Mouse (Mus musculus) midbrain, embryonic 16.5 days (tissue): ENCODE results near the gene Hes2. TPM values are rescaled to one million over a fixed set of nuclear protein-coding genes. Genes with fewer than 3 reads are reported as not detected.

Experiments
- ATAC-seq: fragments of 200-750 bp; cut with Nextera tagmentation; 2 replicates; pipeline ENCODE4 v1.8.0; 2017; ENCODE audit warnings: moderate TSS enrichment
- H3K27ac ChIP-seq: fragments of 300-500 bp; sonication (generic); 2 replicates; pipeline ENCODE4 v1.5.1; 2014; ENCODE audit warnings: mild to moderate bottlenecking, low read length, mixed read lengths
- H3K27me3 ChIP-seq: fragments of 300-500 bp; sonication (generic); 2 replicates; pipeline ENCODE4 v1.6.1; 2014; ENCODE audit warnings: low read depth, low read length, mixed read lengths; ENCODE audit not compliant: control insufficient read depth, insufficient read depth
- H3K36me3 ChIP-seq: fragments of 300-500 bp; sonication (generic); 2 replicates; pipeline ENCODE4 v1.6.1; 2014; ENCODE audit warnings: mild to moderate bottlenecking, low read length, moderate library complexity, mixed read lengths; ENCODE audit not compliant: control insufficient read depth, insufficient read depth
- H3K4me1 ChIP-seq: fragments of 300-500 bp; sonication (generic); 2 replicates; pipeline ENCODE4 v1.6.1; 2014; ENCODE audit warnings: mild to moderate bottlenecking, low read length, mixed read lengths; ENCODE audit not compliant: control insufficient read depth, insufficient read depth
- H3K4me2 ChIP-seq: fragments of 300-500 bp; sonication (generic); 2 replicates; pipeline ENCODE4 v1.6.1; 2014; ENCODE audit warnings: mild to moderate bottlenecking, low read length, mixed read lengths
- H3K4me3 ChIP-seq: fragments of 300-500 bp; sonication (generic); 2 replicates; pipeline ENCODE4 v1.5.1; 2014; ENCODE audit warnings: low read depth, mild to moderate bottlenecking, low read length, moderate library complexity, mixed read lengths
- H3K9ac ChIP-seq: fragments of 300-500 bp; sonication (generic); 2 replicates; pipeline ENCODE4 v1.6.1; 2014; ENCODE audit warnings: low read depth, low read length, mixed read lengths
- H3K9me3 ChIP-seq: fragments of 300-500 bp; sonication (generic); replicated peaks from 2 replicates; pipeline ENCODE4 v1.6.1; 2014; ENCODE audit warnings: mild to moderate bottlenecking, low read length, mixed read lengths; ENCODE audit not compliant: control insufficient read depth, poor library complexity, severe bottlenecking
- WGBS: fragments of 180-500 bp; shearing (Covaris S2); extraction: QIAGEN DNeasy Blood & Tissue Kit; methylation state at CpG from one replicate; pipeline ENCODE4 v1.1.7; 2014; 5-methylcytosine and 5-hydroxymethylcytosine counted together
- polyA plus RNA-seq: library from polyadenylated mRNA; unstranded; fragments of >200 nt; fragmentation: Nextera tagmentation; extraction: Ambion mirVana; gene quantifications from 2 replicates; pipeline ENCODE4 v1.2.1, GENCODE M21; 2015

Gene Hes2
- polyA plus RNA-seq, 1 experiment from 2014 or later = not detected

DNA sequence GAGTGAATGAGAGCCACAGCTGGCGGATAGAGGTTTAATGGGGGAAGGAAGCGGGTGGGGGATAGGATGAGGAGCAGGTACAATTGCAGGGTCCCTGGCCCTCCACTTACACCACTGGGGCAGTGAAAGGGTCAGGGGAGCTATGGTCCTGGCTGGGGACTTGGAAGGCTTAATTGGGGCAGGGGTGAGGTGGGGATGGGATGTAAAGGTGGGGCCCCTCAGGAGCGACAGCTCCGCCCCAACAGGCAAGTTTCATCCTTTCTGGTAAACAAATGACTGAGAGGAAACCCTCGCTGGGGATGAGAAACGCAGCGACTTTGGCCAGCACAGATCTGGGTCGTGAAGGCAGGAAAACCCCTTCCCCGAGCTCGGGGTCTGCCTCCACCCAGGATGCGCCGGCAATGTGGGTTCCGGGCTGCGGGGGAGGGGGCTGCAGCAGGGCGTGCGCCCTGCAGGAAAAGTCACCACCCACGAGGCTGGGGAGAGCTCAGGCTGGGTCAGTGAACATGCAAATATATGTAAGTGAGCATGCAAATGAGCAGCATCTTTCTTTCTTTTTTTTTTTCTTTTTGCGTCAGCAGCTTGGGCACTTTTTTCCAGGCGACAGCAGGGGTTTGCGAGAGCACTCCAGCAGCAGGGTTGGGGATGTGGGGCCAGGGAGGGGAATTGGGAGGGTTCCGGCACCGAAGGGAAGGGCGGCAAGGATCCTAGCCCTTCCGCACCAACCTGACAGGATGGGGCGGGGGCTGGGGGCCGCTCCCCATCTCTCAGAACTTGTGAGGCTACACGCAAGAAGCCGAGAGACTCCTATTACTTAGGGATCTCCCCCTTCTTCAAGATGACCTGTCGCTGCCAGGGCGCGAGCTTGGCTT lies 38.1 kb upstream of the Hes2 start:
- Histone ChIP-seq H3K27ac (no peak overlapping the region), H3K4me2 (no peak overlapping the region), H3K36me3 (no peaks in the 10 kb centered on the region), H3K4me1 (peaks cover 10% of the 10 kb centered on the region; the same call in 1 of the 2 replicates), H3K27me3 (peaks cover 68% of the 10 kb centered on the region), H3K4me3 (no peak overlapping the region), H3K9ac (no peak overlapping the region), H3K9me3 (no peaks in the 10 kb centered on the region)
- no peak for ATAC-seq
- WGBS = 3% methylated on average over 31 of the region's 31 CpGs

GRCm38 (mm10) chr4:152121183-152121505 lies 37.5 kb upstream of the Hes2 start:
- Histone ChIP-seq H3K4me1 (peaks cover 12% of the 10 kb centered on the region), H3K9me3 (no peaks in the 10 kb centered on the region), H3K36me3 (no peaks in the 10 kb centered on the region), H3K27me3 (peaks cover 68% of the 10 kb centered on the region), H3K4me3 (no peak overlapping the region), H3K4me2 (no peak overlapping the region), H3K9ac (no peak overlapping the region), H3K27ac (no peak overlapping the region)
- 2% methylated on average over 12 of the region's 12 CpGs for WGBS
- no peak for ATAC-seq

DNA sequence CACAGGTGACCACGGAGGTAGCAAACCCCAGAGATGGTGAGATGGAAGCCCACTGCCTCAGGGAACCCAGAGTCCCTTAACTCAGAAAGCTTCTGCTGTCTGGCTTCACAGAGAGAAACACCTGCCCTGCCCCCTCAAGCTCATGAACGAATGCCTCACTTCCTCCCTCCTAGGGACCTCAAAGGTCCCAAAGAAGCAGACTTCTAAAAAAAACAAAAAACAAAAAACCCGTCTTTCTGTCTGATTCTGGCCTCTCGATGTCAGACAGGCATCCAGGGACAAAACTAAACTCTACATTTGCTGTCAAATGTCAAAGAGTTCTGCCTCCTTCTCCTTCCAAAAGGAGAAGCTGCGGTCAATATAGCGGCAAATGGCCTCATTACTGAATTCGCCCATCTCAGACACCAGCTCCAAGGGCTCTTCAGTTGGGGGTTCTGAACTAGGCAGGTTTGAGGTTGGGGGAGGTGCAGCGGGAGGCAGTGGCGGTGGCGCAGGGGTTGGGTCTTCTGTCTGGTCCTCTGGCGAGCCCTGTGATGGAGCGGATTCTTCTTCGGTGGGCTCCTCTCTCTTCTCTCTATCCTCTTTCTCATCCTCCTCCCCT lies 34.2 kb upstream of the Hes2 start:
- no peak overlapping the region for H3K4me2 ChIP-seq
- H3K9me3 ChIP-seq = no peaks in the 10 kb centered on the region
- H3K36me3 ChIP-seq = no peaks in the 10 kb centered on the region
- no peak overlapping the region for H3K27ac ChIP-seq
- WGBS = 5% methylated on average over 12 of the region's 13 CpGs
- H3K27me3 ChIP-seq = peaks cover 69% of the 10 kb centered on the region
- H3K4me3 ChIP-seq = no peak overlapping the region
- H3K4me1 ChIP-seq = peaks cover 17% of the 10 kb centered on the region
- no peak for ATAC-seq
- no peak overlapping the region for H3K9ac ChIP-seq

DNA sequence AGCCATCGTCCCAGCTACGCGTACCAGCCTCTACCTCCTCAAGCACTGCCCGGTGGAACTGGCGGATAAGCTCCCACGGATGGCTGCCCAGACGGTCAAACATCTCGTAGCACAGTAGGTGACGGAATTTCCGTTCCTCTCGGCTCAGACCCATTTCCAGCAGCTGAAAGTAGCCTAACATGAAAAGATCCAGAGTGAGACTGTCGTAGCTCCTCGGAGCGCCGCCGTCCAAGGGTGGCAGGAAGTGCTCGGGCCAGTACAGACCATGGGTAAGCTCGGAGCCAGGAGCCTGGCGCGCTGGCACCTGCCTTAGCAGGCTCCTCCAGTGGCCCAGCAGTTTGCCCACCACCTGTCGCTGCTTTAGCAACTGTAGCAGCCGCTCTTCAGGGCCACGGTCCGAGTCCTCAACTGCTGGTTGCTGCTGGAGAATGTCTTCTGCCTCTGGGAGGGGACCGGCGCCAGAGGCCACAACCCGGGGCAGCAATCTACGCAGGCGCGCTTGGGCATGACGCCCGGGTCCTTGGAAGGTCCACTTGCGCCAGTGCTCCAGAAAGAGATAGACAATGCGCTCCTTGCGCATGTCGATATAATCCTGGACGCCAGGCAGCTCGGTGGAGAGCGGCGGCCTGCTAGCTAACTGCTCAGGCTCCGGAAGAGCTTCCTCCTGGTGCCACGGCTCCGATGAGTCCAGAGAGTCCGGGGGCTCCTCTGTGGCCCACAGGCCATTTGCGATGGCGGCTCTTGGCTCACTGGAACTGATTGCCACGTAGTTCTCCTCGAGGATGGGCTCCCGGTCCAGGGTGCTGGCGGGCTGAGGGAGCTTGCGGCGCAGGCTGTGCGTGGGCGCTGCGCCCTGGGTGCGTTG lies 33.3 kb upstream of the Hes2 start:
- peaks cover 76% of the 10 kb centered on the region for H3K27me3 ChIP-seq
- no peak for ATAC-seq
- peak overlapping the region; percentile 22; the same call in 1 of the 2 replicates for H3K9ac ChIP-seq

DNA sequence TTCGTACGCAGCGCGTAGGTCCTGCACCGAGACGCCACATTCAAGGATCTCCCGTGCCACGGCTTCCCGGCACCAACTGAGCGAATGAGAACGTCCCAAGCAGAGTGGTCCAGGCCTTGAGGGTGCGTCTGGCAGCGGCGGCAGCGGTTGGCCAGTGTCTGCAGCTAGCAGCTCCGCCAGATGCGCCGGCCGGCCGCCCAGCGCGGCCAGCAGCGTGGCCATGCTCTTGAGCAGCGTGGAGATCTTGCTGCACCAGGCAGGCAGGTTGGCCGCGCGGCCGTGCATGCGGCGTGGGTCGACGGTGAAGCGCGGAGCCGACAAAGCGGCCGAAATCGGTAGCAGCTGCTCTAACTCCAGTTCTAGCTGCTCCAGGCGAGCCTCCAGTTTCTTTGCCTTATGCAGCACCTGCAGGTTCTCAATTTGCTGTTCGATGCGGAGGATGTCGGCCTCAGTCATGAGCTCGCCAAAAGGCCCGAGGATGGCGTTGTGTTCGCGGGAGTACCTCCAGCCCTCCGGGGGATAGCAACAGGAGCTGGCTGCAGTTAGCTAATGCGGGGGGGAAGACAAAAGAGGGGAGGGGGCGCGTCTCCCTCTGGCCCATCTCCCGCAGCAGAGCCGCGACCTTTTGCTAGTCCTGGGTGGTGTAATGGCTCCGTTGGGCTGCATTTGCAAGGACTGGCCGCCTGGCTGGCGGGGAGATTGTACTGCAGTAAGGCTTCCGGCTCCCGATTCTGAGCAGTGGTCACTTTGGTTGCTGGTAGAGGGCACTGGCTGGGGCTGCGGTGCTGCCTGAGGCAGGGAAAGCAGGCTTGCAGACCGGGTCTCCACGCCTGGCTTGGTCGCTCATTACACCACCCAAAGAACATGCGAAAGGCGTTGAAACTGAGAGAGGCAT lies 32.4 kb upstream of the Hes2 start:
- Histone ChIP-seq H3K27ac (no peak overlapping the region), H3K9me3 (no peaks in the 10 kb centered on the region), H3K9ac (peak overlapping the region; percentile 22; the same call in 1 of the 2 replicates), H3K4me3 (peak overlapping the region; percentile 26), H3K27me3 (peaks cover 84% of the 10 kb centered on the region), H3K4me1 (peaks cover 19% of the 10 kb centered on the region), H3K4me2 (peak overlapping the region; percentile 52), H3K36me3 (no peaks in the 10 kb centered on the region)
- ATAC-seq = no peak
- WGBS = 2% methylated on average over 65 of the region's 65 CpGs

More for the DNA sequence above, 33.3 kb upstream of the Hes2 start:
- H3K4me2 ChIP-seq = peak overlapping the region; percentile 52
- WGBS = 3% methylated on average over 56 of the region's 56 CpGs
- H3K27ac ChIP-seq = no peak overlapping the region
- H3K4me1 ChIP-seq = peaks cover 16% of the 10 kb centered on the region
- no peaks in the 10 kb centered on the region for H3K36me3 ChIP-seq
- peak overlapping the region; percentile 26 for H3K4me3 ChIP-seq
- H3K9me3 ChIP-seq = no peaks in the 10 kb centered on the region

- peaks cover 93% of the 10 kb centered on the region for H3K27me3 ChIP-seq
- H3K36me3 ChIP-seq = no peaks in the 10 kb centered on the region
- H3K9me3 ChIP-seq = no peaks in the 10 kb centered on the region
- no peak overlapping the region for H3K4me2 ChIP-seq
- H3K4me3 ChIP-seq = no peak overlapping the region
- H3K9ac ChIP-seq = no peak overlapping the region
- no peak for ATAC-seq
- WGBS = 82% methylated on average over 11 of the region's 11 CpGs
- peaks cover 19% of the 10 kb centered on the region for H3K4me1 ChIP-seq
- no peak overlapping the region for H3K27ac ChIP-seq
Observed at GRCm38 (mm10) chr4:152127884-152128283, 30.8 kb upstream of the Hes2 start.

DNA sequence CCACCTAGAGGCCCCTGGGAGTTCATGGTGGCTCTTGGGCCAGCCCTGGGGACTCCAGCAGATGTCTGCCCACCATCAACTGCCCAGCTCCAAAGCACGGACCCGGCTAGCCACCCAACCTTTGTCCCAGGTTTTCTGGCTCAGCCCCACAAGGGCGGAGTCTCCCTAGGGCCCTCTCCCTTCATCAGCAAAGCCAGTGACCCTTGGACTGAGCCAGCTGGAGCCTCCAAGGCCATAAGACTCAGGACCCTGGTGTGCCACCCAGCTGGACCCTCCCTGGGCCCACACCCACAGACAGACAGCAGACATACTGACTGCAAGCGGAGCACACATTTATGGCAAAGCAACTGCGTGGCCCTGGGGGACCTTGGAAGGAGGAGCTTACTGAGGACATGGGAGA lies 29.9 kb upstream of the Hes2 start:
- Histone ChIP-seq H3K4me3 (no peak overlapping the region), H3K27ac (no peak overlapping the region), H3K4me1 (peaks cover 19% of the 10 kb centered on the region), H3K9me3 (no peaks in the 10 kb centered on the region), H3K36me3 (no peaks in the 10 kb centered on the region), H3K4me2 (no peak overlapping the region), H3K27me3 (peaks cover 93% of the 10 kb centered on the region), H3K9ac (no peak overlapping the region)
- WGBS = 53% methylated on average over 5 of the region's 5 CpGs
- ATAC-seq = no peak

- Histone ChIP-seq H3K27ac (no peak overlapping the region), H3K36me3 (no peaks in the 10 kb centered on the region), H3K9me3 (no peaks in the 10 kb centered on the region), H3K4me1 (peaks cover 19% of the 10 kb centered on the region), H3K4me3 (no peak overlapping the region), H3K9ac (no peak overlapping the region), H3K4me2 (no peak overlapping the region), H3K27me3 (peaks cover 92% of the 10 kb centered on the region)
- ATAC-seq = no peak
- 28% methylated on average over 13 of the region's 13 CpGs for WGBS
Observed at GRCm38 (mm10) chr4:152129395-152129930, 29.2 kb upstream of the Hes2 start.
